Mouse (Mus musculus): ENCODE data around the gene Gm28897. TPM values are rescaled to one million over a fixed set of nuclear protein-coding genes. Genes with fewer than 3 reads are reported as not detected.
"Not testable (repeated sequence)": the region's sequence is repeated elsewhere in the genome, so short reads cannot be mapped to it uniquely, and the experiment has no call there.

Gm28897 gene
- not detected for total RNA-seq (2021)
- long read RNA-seq, experiment 1, result 0 reads
- long read RNA-seq, experiment 2, result 0 reads

DNA sequence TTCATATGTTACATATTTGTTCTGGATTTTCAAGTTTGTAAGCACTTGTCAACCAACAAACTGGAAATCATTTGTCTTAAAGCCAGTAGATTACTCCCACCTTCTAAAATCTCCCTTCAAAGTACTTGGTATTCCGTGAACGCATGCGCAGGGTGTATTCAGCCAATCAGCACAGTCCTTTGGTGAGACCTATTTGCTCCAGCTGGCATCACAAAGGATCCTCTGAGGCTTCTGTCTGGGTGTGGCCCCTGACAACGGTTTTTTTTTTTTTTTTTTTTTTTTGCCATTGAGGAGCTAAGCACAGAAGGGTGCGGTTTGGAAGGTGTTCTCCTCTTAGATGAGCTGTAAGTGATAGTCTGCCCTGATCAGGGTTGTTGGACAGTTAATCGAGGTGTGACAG, at the start of gene Gm28897:
Gene Gm28897 (plus strand): TSS at position 301 of the 400 bp plus-strand sequence.
- H3K27ac ChIP-seq; DNase-seq (ENCODE audit: low spot score in 2 of 2): not testable (repeated sequence)

More for the DNA sequence above, at the start of gene Gm28897:
- H3K4me3 ChIP-seq, result not testable (repeated sequence)

Data from layer of hippocampus, adult 2 months (tissue).